Mouse (Mus musculus) limb, embryonic 15.5 days (tissue): ENCODE measurements around the gene Larp1b. TPM values are rescaled to one million over a fixed set of nuclear protein-coding genes. Genes with fewer than 3 reads are reported as not detected.
"Not testable (repeated sequence)": the region's sequence is repeated elsewhere in the genome, so short reads cannot be mapped to it uniquely, and the experiment has no call there.

ENCODE experiments used
- ATAC-seq: fragments of 200-750 bp; cut with Nextera tagmentation; 2 replicates; pipeline ENCODE4 v1.8.0; 2017; ENCODE audit warnings: low read depth, moderate TSS enrichment; ENCODE audit not compliant: insufficient number of reproducible peaks, low FRiP score, low TSS enrichment
- H3K27ac ChIP-seq: fragments of 300-500 bp; sonication (generic); 2 replicates; pipeline ENCODE4 v1.5.1; 2015; ENCODE audit warnings: moderate library complexity, mild to moderate bottlenecking, inconsistent platforms
- H3K27me3 ChIP-seq: fragments of 300-500 bp; sonication (generic); 2 replicates; pipeline ENCODE4 v1.6.1; 2015; ENCODE audit warnings: inconsistent platforms
- H3K36me3 ChIP-seq: fragments of 300-500 bp; sonication (generic); 2 replicates; pipeline ENCODE4 v1.6.1; 2015; ENCODE audit warnings: inconsistent platforms
- H3K4me1 ChIP-seq: fragments of 300-500 bp; sonication (generic); 2 replicates; pipeline ENCODE4 v1.6.1; 2015; ENCODE audit warnings: inconsistent platforms
- H3K4me2 ChIP-seq: fragments of 300-500 bp; sonication (generic); 2 replicates; pipeline ENCODE4 v1.6.1; 2015; ENCODE audit warnings: mild to moderate bottlenecking, inconsistent platforms
- H3K4me3 ChIP-seq: fragments of 300-500 bp; sonication (generic); 2 replicates; pipeline ENCODE4 v1.5.1; 2015; ENCODE audit warnings: mild to moderate bottlenecking, inconsistent platforms
- H3K9ac ChIP-seq: fragments of 300-500 bp; sonication (generic); 2 replicates; pipeline ENCODE4 v1.6.1; 2015; ENCODE audit warnings: inconsistent platforms
- H3K9me3 ChIP-seq: fragments of 300-500 bp; sonication (generic); 2 replicates; pipeline ENCODE4 v1.6.1; 2016; ENCODE audit warnings: inconsistent platforms
- WGBS: fragments of 180-500 bp; shearing (Covaris S2); methylation state at CpG from one replicate; pipeline ENCODE4 v1.1.7; 2015; 5-methylcytosine and 5-hydroxymethylcytosine counted together
- polyA plus RNA-seq: library from polyadenylated mRNA; unstranded; fragments of >200 nt; fragmentation: Nextera tagmentation; extraction: Ambion mirVana; gene quantifications from 2 replicates; pipeline ENCODE4 v1.2.1, GENCODE M21; 2015

The Larp1b gene
- polyA plus RNA-seq, result 2.2 and 3.3 TPM in 2 replicates

DNA sequence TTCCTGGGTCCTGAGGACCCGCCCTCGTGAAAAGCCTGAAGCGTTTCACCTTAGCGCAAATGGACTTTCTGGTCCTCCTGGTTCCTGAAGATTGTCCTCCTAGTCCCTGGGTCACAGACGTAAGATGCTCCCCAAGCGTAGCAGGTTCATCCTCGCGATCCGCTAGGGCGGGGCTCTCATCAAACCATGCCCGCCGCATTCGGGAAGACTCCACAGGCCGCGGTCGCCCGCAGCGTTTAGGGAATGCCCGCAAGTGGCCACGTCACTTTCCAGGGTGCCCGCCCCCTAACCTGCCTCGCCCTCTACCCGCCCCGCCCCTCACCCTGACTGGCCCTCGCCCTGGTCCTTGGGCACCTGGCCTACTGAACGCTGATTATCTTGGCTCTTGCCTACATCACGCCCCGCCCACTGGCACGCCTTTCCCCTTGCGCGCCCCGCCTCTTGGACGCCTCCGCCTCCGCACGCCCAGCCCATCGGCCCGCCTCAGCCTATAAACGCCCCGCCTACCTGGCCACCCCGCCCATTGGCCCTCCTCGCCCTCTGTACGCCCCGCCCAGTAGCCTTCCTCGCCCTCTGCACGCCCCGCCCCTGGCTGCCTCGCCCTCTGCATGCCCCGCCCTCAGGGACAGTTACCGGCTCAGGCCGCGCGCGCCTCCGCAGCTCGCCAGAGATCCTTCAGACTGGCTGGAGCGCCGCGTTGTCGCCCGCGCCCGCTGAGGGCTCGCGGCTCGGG lies at the start of gene Larp1b:
Gene Larp1b, plus strand, starts transcription at position 659 of the 733 bp plus-strand sequence.
- no peaks in the 10 kb centered on the region for H3K36me3 ChIP-seq
- H3K9me3 ChIP-seq, result no peaks in the 10 kb centered on the region
- H3K27me3 ChIP-seq, result peaks cover 14% of the 10 kb centered on the region; the same call in 1 of the 2 replicates
- peak within 1 kb of the TSS; percentile 100 for H3K4me2 ChIP-seq
- H3K4me3 ChIP-seq, result peak within 1 kb of the TSS; percentile 74
- under 1% methylated on average over 66 of the region's 66 CpGs for WGBS
- H3K4me1 ChIP-seq, result peaks cover 10% of the 10 kb centered on the region; the same call in 1 of the 2 replicates
- peak; percentile 96 for ATAC-seq
- peak within 1 kb of the TSS; percentile 38 for H3K9ac ChIP-seq
- peak within 1 kb of the TSS; percentile 60 for H3K27ac ChIP-seq

DNA sequence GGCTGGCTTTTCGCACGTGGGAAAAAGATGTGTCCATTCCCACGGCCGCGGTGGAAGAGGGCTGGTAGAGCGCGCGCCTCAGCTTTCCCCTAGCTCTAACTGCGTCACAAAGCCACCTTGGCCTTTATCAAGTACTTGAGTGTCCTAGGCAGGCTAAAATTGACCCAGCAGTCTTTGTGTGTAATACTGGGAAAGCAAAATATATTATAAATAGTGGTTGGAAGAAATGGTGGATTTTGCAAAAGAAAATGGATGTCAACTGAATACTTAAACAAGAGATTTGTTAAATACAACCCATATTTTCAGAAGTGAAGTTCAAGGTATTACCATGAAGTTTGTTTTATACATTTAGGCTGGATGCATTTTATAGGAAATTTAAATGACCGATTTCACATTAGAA lies 47.2 kb upstream of the Larp1b start, which contains the start of gene 1700034I23Rik:
Gene 1700034I23Rik, minus strand, starts transcription at position 101 of the 400 bp plus-strand sequence.
- not testable (repeated sequence) for H3K27me3 ChIP-seq, H3K9ac ChIP-seq, H3K27ac ChIP-seq, H3K4me1 ChIP-seq, H3K36me3 ChIP-seq, H3K9me3 ChIP-seq, H3K4me2 ChIP-seq, H3K4me3 ChIP-seq, ATAC-seq
- 96% methylated on average over 8 of the region's 10 CpGs for WGBS

DNA sequence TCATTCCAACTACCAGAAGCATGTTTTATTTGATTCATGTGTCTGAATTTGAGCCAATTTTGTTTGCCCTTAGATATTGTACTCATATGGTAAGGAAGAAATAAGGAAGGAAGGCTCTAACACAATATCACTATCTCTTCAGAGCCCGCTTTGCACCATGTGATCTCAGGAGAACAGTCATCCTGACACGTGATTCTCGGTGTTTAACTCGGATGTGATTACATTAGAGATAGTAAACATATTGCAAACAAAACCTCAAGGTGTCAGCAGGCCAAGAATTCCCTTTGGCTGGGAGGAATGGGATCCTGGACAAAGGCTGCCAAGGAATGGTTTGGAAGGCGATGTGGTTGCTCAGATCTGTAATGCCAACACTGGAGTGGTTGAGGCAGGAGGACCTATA lies 11.4 kb upstream of the Larp1b start:
- Histone ChIP-seq H3K4me1 (no peaks in the 10 kb centered on the region), H3K27me3 (no peaks in the 10 kb centered on the region), H3K4me2 (no peak overlapping the region), H3K27ac (no peak overlapping the region), H3K4me3 (no peak overlapping the region), H3K9me3 (no peaks in the 10 kb centered on the region), H3K9ac (no peak overlapping the region), H3K36me3 (peaks cover 9% of the 10 kb centered on the region)
- WGBS, result 87% methylated on average over 5 of the region's 5 CpGs
- ATAC-seq, result no peak

DNA sequence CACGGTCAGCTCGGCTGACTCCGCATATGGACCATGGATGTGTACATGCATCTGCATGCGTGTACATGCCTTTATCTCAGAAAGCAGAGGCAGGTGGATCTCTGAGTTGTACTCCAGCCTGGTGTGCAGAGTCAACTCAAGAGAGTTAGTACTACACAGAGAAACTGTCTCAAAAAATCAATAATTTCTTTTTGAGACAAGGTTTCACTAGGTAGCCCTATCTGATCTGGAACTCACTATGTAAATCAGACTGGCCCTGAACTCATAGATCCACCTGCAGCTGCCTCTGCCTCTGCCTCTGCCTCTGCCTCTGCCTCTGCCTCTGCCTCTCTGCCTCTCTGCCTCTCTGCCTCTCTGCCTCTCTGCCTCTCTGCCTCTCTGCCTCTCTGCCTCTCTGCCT lies 11.0 kb upstream of the Larp1b start:
- Histone ChIP-seq H3K4me1 (no peaks in the 10 kb centered on the region), H3K4me2 (no peak overlapping the region), H3K27ac (no peak overlapping the region), H3K9me3 (no peaks in the 10 kb centered on the region), H3K4me3 (no peak overlapping the region), H3K36me3 (peaks cover 7% of the 10 kb centered on the region), H3K9ac (no peak overlapping the region), H3K27me3 (no peaks in the 10 kb centered on the region)
- ATAC-seq, result no peak
- 99% methylated on average over 4 of the region's 4 CpGs for WGBS

DNA sequence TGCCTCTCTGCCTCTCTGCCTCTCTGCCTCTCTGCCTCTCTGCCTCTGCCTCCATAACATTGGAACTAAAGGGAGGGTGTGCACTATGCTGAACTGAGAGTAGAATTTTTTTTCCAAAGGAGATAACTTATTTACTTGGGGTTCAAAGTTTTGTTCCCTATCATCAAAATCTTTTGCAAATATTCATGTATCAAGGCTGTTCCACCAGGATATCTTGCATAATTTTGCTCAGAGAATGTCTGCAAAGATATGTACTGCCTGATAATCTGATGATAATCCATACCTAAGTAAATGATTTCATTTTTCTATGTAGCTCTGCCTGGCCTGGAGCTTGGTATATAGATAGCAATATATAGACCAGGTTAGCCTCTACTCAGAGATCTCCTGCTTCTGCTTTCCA lies 10.6 kb upstream of the Larp1b start:
- Histone ChIP-seq H3K27ac (no peak overlapping the region), H3K4me2 (no peak overlapping the region), H3K4me1 (no peaks in the 10 kb centered on the region), H3K9me3 (no peaks in the 10 kb centered on the region), H3K27me3 (no peaks in the 10 kb centered on the region), H3K9ac (no peak overlapping the region), H3K4me3 (no peak overlapping the region), H3K36me3 (peaks cover 3% of the 10 kb centered on the region; the same call in 1 of the 2 replicates)
- ATAC-seq, result no peak

DNA sequence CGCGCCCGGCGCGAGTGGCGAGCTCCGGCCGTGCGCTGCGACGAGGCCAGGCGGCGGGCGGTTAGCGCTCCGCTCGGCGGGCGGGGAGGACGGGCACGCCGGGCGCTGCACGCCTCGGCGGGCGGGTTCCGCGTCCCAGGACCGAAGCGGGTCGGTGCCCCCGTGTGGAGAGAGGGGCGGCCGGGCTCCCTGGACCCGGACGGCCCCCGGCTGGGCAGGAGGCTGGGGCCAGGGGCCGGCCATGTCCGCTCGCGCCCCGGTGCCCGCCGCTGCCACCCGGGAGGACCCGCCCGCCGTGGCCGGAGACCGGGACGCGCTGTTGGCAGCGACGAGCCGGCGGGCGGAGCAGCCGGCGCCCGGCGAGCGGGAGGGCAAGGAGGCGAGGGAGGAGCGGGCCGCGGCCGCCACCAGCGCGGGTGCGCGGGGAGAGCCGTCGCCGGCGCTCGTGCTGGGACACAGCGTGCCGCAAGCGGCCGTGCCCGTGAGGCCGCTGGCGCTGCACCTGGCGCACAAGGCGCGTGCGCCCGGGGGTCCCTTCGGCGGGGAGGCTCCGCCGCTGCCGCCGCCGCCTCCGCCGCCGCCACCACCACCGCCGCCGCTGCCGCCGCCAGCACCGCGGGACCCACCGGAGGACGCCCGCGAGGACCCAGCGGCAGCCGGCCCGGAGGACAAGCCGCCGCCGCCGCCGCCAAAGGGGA lies 424 bp downstream of the Larp1b start:
- Histone ChIP-seq H3K4me2 (peak overlapping the region; percentile 100), H3K9ac (peak overlapping the region; percentile 38), H3K27me3 (peaks cover 14% of the 10 kb centered on the region; the same call in 1 of the 2 replicates), H3K27ac (peak overlapping the region; percentile 60), H3K4me1 (peaks cover 10% of the 10 kb centered on the region; the same call in 1 of the 2 replicates), H3K4me3 (peak overlapping the region; percentile 74), H3K9me3 (no peaks in the 10 kb centered on the region), H3K36me3 (no peaks in the 10 kb centered on the region)
- under 1% methylated on average over 82 of the region's 118 CpGs for WGBS
- ATAC-seq, result peak; percentile 0; the same call in 1 of the 2 replicates

DNA sequence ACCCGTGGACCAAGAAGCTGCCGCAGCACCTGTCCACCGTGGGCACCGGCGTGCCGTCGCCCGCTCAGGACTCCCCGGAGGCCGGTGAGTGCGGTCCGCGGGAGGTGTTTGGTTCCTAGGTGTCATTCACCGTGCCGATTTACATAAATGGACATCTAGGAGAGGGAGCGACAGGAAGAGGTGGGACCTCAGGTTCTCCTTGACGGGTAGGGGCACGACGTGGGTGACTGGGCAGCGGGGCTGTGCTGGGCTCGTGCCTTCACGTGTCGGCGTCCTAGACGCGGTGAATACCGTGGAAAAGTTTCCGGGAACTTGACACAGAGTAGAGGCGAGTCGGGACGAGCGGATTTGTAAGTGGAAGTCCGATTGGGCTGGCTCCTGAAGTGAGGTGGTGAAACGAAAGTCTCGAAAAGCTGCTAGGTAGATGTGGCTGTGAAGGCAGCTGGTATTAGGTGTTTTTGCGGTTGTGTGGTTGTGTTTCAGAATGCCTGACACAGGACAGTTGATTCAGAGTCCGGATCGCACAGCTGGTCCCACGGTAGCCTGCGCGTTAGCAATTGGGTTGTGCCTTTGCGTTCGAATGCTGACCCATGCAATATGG lies 1.1 kb downstream of the Larp1b start:
- Histone ChIP-seq H3K36me3 (no peaks in the 10 kb centered on the region), H3K4me1 (peaks cover 10% of the 10 kb centered on the region; the same call in 1 of the 2 replicates), H3K27ac (no peak overlapping the region), H3K4me3 (peak overlapping the region; percentile 74), H3K27me3 (peaks cover 14% of the 10 kb centered on the region; the same call in 1 of the 2 replicates), H3K9ac (peak overlapping the region; percentile 38), H3K4me2 (peak overlapping the region; percentile 100), H3K9me3 (no peaks in the 10 kb centered on the region)
- WGBS, result under 1% methylated on average over 43 of the region's 43 CpGs
- no peak for ATAC-seq

DNA sequence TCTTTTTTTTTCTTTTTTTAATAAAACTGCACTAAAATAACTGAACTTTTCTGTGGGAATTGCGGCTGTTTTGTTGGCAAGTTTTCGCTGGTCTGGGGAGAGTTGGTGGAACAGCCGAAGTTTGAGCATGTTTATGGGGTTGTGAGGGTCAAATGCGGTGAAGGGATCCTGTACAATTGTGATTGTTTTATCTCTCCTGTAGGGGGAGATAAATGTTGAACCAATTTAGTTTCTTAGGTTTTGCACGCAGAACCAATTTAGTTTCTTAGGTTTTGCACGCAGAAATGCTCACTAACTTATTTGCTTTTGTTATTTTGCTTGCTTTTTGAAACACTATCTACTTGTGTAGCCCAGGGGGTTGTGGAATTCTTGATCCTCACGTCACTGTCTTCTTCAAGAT lies 1.7 kb downstream of the Larp1b start:
- Histone ChIP-seq H3K9me3 (no peaks in the 10 kb centered on the region), H3K36me3 (no peaks in the 10 kb centered on the region), H3K9ac (no peak overlapping the region), H3K4me1 (peaks cover 10% of the 10 kb centered on the region; the same call in 1 of the 2 replicates), H3K4me3 (peak overlapping the region; percentile 74), H3K4me2 (peak overlapping the region; percentile 100), H3K27ac (no peak overlapping the region), H3K27me3 (peaks cover 14% of the 10 kb centered on the region; the same call in 1 of the 2 replicates)
- no peak for ATAC-seq
- 8% methylated on average over 7 of the region's 7 CpGs for WGBS

DNA sequence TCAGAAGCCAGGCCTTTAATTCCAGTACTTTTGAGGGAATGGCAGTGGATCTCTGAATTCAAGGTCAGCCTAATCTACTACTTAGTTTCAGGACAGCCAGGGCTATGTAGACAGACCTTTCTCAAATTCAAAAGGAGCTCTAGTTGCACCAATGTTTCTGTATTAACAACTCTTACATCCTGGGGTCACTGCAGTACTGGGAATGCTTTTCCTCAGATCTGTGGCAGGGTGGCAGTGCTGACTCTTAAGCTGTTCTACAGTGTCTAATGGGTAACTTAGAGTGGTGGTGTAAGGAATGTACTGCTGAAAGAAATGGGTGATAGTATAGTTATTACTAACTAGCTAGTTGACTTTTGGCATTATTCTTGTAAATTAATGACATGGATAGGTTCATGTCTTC lies 3.0 kb downstream of the Larp1b start:
- Histone ChIP-seq H3K27me3 (peaks cover 14% of the 10 kb centered on the region; the same call in 1 of the 2 replicates), H3K4me3 (no peak overlapping the region), H3K4me1 (peaks cover 10% of the 10 kb centered on the region; the same call in 1 of the 2 replicates), H3K9me3 (no peaks in the 10 kb centered on the region), H3K27ac (no peak overlapping the region), H3K36me3 (no peaks in the 10 kb centered on the region), H3K4me2 (no peak overlapping the region), H3K9ac (no peak overlapping the region)
- no peak for ATAC-seq

DNA sequence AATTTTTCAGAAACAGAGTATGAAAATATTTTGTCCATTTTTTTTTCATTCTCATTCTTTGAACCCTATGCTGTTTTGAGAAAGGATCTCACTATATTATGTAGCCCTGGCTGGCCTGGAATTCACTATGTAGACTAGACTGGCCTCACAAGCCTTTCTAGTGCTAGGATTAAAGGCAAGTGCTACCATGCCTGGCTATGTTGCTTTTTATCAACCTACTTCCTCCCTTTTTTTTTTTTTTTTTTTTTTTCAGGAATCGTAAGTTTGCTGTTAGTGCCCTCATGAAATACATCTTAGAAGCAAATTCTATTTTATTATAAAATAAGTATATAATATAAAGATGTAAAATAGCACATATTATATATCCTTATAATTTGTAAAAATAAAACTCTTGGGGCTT lies 5.2 kb downstream of the Larp1b start:
- Histone ChIP-seq H3K4me3 (no peak overlapping the region), H3K9me3 (no peaks in the 10 kb centered on the region), H3K27ac (no peak overlapping the region), H3K27me3 (peaks cover 6% of the 10 kb centered on the region; the same call in 1 of the 2 replicates), H3K9ac (no peak overlapping the region), H3K4me1 (peaks cover 10% of the 10 kb centered on the region; the same call in 1 of the 2 replicates), H3K4me2 (no peak overlapping the region), H3K36me3 (no peaks in the 10 kb centered on the region)
- no peak for ATAC-seq
- whole genome bisulfite sequencing, result 60% methylated on average over 1 of the region's 1 CpGs

DNA sequence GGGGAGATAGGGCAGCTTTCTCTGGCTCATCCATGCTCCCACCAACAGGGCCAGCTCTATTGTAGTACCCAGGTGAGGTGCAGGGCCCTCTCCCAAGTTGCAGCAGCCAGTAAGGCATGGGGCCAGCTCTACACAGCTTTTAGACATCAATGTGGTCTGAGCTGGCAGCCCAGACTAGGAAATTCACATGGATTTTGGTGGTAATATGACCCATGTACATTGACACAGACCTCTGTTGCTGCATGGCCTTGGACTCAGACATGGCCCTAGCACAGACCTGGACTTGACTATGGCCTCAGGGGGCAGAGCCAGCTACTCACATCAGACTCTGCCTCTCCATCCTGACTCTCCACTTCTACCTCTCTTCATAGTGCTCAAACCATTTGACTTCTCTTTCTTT lies 9.2 kb downstream of the Larp1b start:
- Histone ChIP-seq H3K27me3 (no peaks in the 10 kb centered on the region), H3K27ac (no peak overlapping the region), H3K4me1 (no peaks in the 10 kb centered on the region), H3K9ac (no peak overlapping the region), H3K36me3 (no peaks in the 10 kb centered on the region), H3K4me2 (no peak overlapping the region), H3K4me3 (no peak overlapping the region), H3K9me3 (no peaks in the 10 kb centered on the region)
- ATAC-seq, result no peak

DNA sequence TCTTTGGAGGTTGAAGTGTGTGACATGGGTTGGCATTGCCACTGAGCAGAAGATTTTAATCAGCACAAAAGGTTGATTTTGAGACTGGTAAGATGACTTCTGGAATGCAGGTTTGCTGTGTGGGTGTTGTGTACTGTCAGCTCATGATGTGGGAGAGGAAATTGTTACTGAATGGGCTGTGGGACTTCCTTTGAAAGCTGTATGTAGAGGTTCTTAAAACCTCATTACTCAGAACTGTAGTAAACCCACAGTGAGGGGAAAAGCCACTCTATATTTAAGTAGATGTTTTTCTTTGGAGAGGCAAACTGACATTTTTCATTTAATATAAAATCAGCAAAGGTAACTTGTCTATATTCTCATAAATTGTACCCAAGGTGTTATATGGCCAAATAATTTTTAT lies 31.1 kb downstream of the Larp1b start:
- H3K4me3 ChIP-seq, result no peak overlapping the region
- H3K9me3 ChIP-seq, result no peaks in the 10 kb centered on the region
- H3K27ac ChIP-seq, result no peak overlapping the region
- no peak overlapping the region for H3K4me2 ChIP-seq
- no peaks in the 10 kb centered on the region for H3K27me3 ChIP-seq
- no peaks in the 10 kb centered on the region for H3K4me1 ChIP-seq
- ATAC-seq, result no peak
- no peaks in the 10 kb centered on the region for H3K36me3 ChIP-seq
- no peak overlapping the region for H3K9ac ChIP-seq
